Mouse (Mus musculus): ENCODE data around the gene Ccdc171.

- TF ChIP-seq CTCF (IDR thresholded peaks at IDR 0.05; ENCODE audit: low read depth) (no peak), EP300 (IDR thresholded peaks at IDR 0.05; ENCODE audit: low read depth) (no peak)
These were observed 6.2 kb upstream of the Ccdc171 start for GRCm38 (mm10) chr4:83519148-83519547.
